Mouse (Mus musculus) thymus, postnatal 36 days (tissue): ENCODE measurements around the gene Gigyf2.
A peak's percentile ranks its signal among the peaks of the same experiment; 100 is the strongest.

Experiments used
- DNase-seq, 2 experiments: peaks; one replicate each; pipeline ENCODE4 v3.0.0; 2022; ENCODE audit warnings: mixed read lengths in 2 of 2

Gigyf2 gene

DNA sequence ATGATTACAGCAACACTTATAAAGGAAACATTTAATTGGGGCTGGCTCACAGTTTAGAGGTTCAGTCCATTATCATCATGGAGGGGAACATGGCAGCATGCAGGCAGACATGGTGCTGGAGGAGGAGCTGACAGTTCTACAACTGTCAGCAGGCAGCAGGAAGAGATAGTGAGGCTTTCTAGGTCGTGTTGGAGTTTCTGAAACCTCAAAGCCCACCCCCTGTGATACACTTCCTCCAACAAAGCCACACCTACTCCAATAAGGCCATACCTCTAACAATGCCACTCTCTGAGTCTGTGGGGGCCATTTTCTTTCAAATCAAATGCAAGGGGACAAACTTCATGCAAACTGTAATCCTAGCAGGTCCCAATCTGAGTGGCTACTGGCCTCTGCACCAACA is 5.7 kb upstream of the Gigyf2 start:
- DNase-seq, result no peak

DNA sequence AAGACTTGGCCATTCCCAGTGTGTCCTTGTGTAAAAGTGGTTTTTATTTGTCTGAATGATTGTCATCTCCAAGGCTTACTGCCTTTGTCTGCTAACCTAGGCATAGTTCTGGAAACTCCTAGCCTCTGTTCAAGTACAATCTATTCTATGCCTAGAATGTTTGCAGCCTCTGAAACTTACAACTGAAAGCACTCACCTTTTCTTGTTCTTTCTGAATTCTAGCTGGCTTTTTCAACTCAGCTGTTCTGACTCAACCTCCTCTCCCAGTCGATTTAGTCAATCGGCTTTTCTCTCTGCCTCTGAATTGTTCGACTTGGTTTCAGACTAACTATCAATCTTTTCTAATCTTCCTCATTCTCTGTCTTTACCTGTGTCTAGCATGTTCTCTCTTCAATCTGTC is 4.0 kb upstream of the Gigyf2 start:
- no peak for DNase-seq

DNA sequence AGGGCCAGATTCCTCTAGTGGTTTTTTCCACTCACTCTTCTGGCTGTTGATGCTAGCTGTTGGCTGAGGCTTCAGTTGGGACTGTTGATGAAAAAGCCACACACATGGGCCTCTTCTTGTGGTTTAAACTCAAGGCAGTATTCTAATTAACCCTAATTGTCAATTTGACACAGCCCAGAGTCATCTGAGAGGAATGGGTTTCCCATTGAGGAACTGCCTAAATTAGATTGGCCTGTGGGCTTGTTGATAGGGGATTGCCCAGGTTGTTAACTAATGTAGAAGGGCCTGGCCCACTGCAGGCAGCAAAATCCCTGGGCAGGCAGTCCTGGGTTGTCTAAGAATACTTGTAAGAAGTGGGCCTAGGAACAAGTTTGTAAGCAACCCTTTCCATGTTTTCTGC is 2.1 kb upstream of the Gigyf2 start:
- no peak for DNase-seq

DNA sequence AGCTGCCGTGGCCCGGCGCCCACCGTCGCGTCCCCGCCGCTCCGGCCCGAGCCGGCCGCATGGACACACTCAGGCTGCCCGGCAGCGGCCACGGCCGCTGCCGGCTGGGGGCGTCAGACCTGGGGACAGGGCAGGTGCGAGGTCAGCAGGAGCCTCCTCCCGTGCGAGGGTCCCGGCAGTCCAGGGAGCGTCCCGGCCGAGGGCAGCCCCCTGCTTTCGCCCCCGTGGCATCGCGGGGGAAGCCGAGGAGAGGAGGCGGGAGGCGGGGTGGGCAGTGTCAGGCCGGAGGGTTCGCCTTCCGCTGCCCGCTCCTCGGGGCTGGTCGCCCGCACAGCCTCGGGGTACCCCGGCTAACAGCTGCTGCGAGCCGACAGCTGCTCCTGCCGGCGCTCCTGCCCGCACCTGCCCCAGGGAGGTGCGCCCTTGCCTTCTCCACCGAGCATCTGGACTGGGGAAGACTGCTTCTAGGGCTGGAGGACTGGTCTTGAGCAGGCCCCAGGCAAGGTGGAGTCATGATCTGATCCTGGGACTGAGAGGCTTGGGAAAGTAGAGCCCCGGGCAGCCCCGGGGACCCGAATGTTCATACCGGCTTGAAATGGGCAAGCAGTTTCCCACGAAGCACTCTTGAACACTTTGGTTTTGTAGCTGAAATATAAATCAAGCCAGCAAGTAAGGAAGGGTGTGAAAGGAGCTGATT is 515 bp downstream of the Gigyf2 start:
- peak; percentile 50 to 61 for DNase-seq

DNA sequence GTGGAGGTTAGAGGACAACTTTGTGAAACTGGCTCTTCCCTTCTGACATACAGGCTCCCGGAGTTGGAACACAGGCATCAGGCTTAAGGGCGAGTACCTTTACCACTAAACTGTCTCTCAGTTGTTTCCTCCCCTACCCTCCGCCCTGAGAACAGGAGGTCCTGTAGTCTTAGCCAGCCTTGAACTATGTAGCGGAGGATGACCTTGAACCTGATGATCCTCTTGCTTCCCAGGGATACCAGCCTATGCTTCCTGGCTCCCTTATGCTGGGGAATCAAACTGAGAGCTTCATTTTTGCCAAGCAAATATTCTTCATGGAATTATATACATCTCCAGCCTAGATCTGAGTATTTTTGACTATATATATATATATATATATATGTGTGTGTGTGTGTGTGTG is 5.0 kb downstream of the Gigyf2 start:
- no peak for DNase-seq

DNA sequence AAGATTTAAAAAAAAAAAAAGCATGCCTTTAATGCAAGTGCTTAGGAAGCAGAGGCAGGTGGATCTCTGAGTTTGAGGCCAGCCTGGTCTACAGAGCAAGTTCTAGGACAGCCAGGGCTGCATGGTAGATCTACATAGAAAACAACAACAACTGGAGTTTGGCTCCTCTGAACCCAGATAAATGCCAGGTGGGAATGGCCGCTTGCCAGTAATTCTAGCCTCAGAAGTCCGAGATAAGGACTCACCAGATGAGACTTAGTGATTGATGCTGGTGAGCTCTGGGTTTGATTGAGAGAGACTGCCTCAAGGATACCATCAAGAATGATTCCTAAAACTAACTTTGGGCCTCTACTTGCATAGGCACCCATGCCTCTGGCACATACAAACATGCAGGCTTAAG is 23.8 kb downstream of the Gigyf2 start:
- DNase-seq, result no peak

DNA sequence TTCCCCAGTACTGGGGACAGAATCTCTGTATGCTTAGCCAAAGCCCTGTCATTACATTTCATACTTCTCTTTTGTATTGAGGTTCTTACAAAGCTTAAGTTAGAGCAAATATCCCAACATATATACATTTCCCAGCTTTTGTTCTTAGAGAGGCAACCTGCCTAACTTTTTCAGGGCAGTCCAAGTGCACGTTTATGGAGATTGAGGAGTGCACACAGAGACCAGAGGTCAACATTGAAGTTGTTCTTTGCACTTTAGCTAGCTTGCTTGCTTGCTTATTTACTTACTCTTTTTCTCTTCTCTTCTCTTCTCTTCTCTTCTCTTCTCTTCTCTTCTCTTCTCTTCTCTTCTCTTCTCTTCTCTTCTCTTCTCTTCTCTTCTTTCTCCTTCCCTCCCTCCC is 33.5 kb downstream of the Gigyf2 start:
- no peak for DNase-seq

DNA sequence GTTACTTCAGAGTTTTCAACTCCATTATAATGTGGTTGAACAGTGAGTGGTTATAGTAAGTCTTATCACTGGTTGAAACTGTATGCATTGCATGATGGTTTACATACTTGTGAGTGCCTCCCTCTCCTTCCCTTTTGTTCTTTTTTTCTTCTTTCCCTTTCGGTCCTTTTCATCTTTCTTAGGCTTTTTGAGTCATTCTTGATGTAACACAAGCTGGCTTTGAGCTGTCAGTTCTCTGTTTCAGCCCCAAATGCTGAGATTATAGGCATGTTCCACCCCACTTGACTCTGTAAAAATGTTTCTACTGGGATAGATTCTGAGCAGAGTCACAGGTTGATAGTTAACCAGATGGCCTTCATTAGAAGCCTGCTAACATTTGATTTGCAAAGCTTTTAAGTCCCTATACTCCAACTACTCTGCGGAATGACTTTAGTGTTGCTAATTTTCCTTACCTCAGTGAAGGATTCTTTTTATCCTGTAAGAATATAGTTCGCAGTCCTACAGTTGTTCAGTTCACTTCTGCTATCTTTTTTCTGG is 51.3 kb downstream of the Gigyf2 start:
- no peak for DNase-seq

DNA sequence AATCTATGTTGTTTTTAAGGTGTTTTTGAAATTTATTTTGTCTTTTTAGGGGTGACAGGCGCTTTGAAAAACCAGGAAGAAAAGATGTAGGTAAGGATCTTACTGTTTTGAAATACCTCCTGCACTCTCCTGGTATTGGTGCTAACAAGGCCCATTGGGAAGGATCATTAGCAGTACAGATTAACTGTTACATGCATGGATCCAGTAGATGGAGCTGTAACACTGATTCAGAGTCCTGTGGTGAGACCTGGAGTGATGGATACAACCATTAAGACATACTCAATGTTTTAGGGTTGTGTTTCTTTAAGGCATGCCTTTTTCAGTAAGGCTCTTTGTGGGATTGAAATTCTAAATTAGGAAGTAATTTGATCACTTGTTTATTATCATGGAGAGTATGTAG is 53.1 kb downstream of the Gigyf2 start:
- no peak for DNase-seq

DNA sequence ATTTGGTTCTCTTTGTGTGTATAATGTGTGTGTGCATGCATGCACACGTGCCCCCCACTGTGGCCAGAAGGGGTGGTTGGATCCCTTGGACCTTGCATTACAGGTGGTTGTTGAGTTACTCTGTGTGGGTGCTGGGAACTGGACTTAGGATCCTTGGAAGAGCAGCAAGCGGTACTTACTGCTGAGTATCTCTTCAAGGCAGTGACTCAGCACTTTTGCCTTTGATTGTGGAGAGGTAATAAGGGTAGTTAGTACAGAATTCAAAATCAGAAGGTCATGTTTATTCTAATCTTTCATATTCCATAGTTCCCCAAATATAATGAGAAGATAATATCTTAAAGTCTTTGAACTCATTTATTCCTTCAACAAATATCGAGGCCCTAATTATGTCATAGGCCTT is 54.4 kb downstream of the Gigyf2 start:
- DNase-seq, result no peak

DNA sequence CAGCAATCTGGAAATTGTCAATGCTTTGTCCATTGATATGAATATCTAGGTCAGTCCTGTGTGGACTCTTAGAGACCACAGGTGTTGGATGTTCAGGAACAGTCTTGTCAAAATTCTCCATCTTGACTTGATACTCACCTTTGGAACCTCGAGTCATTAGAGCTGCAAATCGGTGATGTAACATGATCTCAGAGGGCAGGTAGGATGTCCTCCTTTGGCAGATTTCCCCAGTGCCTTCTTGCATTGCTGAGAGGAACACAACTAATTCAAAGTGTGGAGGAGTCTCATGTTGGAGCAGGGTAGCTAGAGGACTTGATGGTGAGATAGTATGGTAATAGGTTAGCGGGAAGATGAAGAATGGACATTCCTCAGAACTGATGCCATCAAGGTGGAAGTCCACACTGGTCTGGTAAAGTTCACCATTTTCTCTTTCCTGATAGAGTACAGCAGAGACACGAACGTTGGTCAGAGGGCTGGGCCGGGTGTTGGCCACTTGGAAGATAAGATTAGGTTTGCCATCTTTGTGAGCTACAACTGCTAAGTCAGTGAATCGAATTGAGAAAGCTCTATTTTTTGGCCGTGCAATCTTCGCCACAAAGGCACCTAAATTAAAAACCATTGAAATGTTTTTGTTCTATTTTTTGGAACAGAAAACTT is 59.8 kb downstream of the Gigyf2 start:
- DNase-seq, result no peak

DNA sequence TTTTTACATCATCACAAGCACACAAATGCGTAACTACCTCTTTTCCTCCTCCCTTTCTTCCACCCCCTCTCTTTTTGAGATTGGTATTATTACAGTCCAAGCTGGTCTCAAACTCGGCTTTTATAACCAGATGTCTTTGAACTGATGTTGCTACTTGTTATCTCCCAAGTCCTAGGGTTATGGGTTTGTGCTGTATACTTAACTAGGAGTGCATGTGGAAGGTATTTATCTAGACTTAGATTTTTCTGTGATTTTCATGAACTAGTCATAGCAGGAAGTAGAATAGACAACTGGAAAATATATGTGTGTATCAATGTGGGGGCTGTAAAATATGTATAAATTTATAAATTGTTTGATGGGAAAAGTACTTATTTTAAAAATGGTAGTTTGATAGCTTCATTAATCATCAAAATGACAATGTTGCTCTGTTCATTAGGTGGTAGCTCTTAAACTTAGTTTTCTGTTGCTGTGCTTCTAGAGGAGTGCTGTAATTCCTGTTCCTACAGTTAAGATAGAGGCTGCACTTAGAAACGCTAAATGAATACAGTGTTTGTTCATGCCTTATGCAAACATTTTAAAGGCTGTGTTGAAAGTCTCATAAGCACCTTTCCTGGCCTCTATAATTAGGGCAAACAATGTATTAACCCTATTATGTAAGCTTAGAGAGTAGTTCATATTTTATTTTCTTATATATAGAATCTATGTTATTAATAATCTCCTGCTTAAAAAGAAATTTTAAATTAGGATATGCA is 66.8 kb downstream of the Gigyf2 start:
- no peak for DNase-seq

DNA sequence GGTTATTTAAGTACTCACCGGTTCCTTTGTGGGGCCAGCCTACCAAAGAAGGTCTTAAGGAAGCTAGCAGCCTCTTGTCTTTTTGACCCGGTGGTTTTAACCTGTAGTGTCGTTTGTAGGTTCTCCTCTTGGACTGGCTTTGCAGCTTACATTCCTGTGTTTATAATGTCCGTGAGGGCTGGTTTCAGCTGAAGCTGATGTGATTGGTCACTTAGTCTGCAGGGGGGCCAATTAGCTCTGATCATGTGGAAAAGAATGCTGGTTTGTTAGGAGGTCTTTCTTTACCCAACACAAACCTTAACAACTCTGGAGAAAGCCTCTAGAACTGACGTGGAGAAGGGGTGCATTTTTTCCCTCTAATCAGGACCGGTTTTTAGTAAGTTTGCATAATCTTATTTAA is 67.8 kb downstream of the Gigyf2 start, which contains the start of gene Kcnj13:
TSS of gene Kcnj13 (minus strand) at position 136 of the 400 bp plus-strand sequence.
- no peak for DNase-seq

DNA sequence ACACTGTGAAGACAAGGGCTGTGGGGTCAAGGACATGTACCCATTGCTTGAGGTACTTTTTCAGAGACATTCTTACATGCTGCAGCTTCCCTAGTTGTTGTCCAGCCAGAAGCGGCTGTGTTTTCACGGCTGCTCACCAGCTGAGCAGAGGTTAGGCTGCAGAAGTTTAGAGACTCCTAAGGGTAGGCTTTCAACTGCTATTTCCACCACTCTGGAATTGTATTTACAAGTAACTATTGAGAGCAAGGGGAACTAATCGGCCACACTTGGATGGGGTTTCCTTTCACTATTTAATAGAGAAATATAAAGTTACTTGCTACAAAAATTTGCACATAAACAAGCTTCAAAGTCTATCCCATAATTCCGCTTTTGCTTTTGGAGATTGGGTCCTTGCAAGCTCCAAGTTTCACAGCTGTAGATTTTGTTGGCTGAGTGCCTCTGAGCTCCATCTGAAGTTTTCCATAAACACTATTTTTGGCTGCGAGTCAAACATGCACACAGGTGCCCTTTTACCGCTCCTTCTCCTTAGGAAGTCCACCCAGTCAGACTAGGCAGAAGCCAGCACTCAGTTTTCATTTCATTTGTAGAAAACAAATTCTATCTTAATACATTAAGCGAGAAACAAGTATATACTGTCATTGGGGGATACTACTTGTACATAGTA is 70.3 kb downstream of the Gigyf2 start:
- DNase-seq, result no peak

DNA sequence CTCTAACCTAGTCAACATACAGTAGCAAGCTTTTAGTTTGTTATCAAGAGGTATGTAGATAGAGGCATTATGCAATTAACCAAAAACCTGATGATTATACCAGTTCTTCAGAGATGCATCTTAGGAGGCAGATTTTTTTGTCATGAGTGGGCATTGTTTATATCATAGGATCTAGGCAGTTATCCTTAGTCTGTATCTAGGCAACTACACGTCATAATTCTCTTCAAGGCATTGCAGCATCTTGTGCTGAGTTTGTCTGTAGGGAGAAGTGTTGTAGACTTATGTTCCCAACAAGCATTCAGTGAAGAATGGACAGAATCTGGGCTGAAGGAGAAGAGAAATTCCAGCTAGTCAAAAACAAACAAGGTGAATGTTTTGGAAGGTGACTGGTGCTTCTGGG is 77.9 kb downstream of the Gigyf2 start:
- DNase-seq, result no peak

DNA sequence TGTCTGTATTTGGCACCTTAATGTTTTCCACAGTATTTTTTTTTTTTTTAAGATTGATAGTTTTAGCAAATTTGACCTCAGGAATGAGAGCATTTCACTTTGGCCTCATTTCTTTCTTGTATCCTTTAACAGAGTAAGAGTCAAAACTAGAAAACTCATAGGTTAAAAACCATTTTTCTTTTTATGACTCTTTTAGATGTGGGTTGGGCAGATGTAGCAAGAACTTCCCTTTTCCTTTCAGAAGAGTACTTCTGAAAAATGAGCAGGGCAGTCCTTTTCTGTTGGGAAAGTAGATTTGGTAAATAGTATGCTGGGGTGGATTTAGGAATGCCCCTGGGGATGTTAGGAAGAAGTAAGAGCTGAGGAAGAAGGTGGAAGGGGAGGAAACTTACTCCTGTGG is 79.2 kb downstream of the Gigyf2 start:
- DNase-seq, result no peak

DNA sequence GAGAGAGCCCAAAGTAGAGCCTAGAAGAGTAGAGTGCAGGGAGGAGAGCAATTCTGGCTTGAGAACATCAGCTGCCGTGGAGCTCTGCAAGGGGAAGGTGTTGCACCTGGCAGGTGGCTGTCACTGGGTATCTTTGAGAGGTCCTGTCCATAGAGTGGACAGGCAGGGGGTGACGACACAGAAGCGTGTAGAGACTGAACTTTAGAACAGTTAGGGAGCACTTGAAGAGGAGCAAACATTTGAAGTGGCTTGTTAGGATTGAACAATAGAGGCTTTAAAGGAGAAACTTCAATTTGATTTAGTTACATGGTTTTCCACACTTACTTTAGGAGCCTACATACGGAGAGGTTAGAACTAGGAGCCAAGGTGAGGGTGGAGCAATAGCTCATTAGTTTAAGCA is 82.6 kb downstream of the Gigyf2 start:
- no peak for DNase-seq

DNA sequence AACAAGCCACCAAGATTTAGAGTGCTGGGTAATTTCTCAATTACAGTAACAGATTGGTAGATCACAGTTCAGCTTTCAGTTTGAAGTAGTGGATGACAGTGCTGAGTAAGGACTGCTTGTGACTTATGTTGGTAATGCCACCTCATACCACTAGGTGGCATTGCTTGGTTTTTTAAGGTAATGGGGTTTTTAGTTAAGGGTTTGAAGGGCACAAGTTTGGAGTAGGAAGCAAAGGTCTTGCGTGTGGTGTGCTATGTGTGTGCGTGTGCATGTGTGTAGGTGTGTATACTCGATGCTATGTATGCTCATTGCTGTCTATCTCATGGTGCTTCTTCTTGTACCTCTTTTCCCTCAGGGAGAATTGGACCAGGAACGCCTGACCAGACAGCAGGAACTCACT is 91.9 kb downstream of the Gigyf2 start:
- DNase-seq, result no peak

DNA sequence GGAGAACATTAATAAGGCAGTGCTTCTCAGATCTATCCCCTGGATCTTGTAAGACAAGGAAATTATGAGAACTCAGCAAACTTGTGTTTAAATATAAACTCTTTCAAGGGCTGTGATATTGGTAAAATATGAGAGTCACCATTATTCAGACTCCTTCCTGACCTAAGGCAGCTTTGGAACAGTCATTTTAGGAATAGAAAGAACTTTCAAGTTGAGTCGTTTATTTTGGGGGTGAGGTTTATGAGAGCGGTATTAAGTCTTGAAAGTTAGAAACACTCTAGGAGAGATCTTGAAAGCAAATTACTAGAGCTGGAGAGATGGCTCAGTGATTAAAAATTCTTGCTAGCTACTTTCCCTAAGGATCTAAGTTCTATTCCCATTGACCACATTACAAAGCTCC is 108.3 kb downstream of the Gigyf2 start:
- DNase-seq, result no peak

DNA sequence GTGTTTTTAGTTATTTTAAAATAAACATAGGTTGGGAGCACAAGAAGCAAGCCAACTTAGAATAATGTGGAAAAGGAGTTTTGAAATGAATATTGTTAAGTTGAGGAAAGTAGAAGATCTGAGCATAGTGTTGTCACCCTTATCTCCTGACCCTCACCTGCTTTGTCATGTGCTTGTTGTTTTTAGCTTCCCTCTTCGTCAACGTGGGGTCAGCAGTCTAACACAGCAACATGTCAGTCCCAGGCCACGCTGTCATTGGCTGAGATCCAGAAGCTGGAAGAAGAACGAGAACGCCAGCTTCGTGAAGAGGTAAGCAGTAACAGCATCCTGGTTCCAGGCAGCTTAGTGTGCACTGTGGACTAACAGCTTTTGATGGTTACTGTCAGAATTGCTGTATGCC is 109.8 kb downstream of the Gigyf2 start:
- no peak for DNase-seq

DNA sequence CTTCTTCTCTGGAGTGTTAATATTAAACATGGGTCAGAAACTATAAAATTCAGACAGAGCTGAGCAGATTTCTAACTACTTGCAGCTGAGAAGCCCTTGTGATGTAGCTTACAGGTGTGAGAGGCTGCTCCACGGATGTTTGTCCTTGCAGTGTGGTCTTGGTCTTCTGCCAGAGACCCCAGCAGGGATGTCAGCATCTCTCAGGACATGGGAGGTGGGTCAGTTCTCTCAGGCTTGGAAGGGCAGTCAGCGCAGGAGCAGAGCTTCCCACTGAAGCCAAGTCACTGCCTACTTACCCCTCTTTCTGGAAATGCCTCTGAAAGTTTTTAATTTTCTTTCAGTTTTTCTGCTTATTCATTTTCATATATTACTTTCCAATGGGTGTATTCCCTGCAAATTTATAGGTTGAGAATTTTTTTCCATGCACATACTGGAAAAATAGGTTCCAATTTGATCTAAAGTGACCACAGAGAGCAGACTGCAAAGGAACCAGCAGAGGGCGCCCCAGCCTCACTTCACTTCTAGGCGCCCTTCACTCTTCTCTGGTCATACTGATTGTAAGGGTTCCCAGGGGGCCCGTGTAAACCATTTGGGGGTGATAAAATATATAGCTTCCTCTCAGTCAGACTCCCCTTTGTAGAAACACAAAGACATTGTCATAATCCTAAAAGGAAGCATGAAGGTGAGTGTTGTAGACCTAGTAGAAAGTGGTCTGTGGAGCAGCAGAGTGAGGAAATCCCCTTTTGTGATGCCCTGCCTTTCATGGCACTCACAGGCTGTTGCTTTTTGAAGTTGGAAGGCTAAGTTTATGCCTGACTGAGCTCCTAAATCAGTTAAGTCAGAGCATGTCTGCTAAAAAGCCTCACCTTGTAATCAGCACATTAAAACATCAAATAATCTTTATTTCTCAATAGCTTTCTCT is 120.6 kb downstream of the Gigyf2 start:
- DNase-seq, result peak; percentile 49 to 50

DNA sequence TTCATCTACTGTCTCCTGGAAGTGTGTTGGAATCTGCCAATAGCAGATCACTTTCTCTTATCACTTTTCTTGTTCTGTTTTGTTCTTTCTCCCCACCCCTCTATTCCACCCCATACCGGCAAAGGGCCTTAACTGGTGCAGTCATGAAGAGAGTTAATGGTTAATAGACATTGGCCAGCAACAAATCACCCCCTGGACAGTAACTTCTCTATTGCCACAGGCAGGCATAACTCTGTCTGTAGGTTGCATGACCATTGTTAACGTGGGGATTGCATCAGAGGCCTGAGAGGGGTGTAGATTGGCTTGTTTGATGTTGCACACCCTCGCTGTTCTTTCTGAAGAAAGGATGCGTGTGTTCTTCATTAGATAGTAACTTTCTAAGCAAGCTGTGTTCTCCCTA is 122.6 kb downstream of the Gigyf2 start:
- no peak for DNase-seq
